Mouse (Mus musculus) skeletal muscle tissue, adult 2 months (tissue): ENCODE data around the gene Tex261.
A peak's percentile ranks its signal among the peaks of the same experiment; 100 is the strongest.
"Not testable (repeated sequence)": the region's sequence is repeated elsewhere in the genome, so short reads cannot be mapped to it uniquely, and the experiment has no call there.

ENCODE experiments used
- DNase-seq: peaks from one replicate; pipeline ENCODE4 v3.0.0-alpha.2; 2012; ENCODE audit warnings: low read depth, low spot score

Tex261 gene

DNA sequence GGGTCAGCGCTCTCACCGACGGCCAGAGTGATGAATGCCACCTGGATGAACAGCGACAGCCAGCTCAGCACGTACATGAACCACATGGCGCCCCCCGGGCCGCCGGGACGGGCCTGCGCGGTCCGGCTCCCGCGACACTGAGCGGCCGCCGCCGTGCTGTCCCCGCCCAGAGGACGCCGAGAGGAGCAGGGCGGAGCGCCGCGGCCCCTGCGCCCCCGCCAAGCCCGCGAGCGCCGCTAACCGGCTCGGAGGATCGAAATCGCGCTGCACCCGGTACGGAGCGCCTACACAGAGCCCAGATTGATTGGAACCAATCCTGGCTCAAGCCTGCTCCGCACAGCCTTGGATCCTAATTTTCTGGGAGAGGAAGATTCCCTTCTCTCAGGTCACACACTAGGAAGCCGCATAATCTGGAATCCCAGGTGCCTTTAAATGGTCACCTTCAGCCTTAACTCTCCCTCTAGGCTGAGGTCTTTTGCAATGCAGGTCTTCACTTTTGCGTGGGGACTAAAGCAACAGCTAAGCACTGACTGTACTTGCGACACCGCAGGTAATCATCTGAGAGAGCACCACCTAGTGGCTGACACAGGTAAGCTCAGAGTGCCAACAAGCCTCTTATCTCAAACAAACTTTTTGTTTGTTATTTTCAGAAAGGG lies at the start of gene Tex261:
Tex261 (minus strand) TSS at position 176 of the 656 bp plus-strand sequence.
- DNase-seq, result peak; percentile 78

DNA sequence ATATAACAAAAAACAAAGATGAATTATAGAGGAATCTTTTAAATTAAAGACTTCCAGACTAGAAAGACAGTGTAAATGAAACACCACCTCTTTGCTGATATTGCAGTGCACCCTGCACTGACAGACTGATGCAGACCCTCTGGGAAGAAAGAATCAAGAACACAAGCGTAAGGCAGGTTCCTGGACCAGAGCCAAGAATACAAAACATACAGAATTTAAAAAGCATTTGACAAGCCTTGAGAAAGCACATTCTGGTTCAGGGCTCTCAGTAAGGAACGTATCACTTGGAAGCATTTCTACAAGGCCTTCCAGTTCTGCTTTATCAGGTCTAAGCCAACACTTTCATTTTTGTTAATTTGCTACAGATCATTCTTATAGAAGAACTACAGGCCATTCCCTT lies 46.2 kb upstream of the Tex261 start:
- no peak for DNase-seq

DNA sequence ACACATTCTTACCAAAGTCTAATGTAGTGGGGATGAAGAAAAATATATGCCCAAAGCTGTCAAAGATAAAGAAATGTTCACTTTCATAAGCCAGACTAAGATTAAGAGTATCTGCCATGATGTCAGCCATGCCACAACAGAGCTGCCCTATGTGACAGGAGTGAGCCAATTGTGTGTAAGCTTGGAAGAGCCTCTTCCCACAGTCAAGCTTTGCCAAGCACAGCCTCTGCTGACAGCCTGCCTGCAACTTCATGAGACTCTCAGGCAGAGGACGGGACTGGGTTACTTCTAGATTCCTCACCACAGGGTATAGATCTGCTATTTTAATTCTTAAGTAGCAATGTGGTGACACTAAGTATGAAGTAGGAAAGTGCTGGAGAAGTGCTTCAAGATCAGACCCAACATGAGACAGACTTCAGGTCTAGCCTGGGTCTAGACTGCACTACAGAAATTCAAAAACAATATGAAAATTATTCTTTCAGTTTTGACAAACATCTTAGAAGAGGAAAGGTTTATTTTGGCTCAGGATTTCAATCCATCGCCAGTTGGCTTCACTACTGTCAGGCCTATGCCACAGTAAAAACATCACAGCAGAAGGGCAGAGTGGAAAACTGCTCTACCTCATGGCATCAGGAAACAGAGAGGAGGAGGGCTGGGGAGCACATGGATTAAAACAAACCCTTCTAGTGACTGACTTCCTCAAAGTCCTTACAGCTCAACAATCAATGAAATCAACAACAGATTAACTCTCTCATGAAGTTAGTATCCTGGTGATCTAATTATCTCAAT lies 45.3 kb upstream of the Tex261 start:
- no peak for DNase-seq

DNA sequence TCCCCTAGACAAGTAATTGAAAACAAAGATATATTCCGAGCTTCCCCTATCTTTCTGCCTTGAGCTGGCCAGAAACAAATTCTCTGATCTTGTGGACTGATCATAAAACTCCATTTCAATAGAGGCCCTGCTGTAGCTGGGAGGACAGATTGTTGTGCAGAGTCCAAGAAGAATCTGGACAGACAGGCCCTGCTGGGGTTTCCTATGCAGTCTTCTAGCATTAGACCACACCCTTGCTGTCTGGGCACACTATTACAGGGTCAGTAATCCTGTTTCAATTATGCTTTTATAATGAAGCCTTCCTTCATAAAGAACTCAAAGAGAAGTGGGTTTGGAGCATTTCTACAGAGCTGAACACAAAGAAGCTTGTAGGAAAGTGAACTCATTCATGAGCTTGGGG lies 43.4 kb upstream of the Tex261 start:
- DNase-seq, result no peak

DNA sequence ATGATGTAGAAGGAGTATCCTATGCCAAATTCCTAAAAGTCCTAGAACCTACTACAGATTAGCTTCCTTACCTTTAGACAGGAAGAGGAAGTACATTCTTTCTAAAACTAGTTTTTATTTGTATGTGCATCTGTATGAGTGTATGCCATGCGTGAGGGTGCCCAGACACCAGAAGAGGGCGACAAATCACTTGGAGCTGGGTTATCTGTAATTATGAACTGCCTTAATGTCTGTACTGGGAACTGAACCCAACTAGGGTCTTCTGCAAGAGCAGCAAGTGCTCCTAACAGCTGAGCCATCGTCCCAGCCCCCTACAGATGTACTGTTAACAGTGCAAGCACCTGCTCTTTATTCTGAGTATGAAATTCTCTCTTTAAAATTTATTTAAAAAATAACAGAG lies 40.2 kb upstream of the Tex261 start:
- DNase-seq, result no peak

DNA sequence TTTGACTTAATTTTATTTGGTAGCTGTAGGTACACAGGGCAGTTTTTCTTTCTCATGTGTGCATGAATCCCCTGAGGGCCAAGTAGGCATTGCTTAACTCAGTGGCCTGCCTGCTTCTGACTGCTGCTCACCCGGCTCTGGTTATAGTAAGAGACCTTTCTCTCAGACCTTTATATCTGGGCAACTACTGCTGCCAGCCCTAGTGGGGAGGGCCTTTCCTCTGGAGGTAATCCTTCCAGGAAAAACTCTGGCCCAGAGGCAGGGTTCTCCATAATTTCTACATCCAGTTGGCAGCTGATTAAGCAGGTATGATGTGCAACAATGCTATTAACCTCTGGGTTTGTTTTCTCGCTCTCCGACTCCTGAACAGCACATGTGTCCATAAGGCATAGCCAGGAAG lies 27.2 kb upstream of the Tex261 start:
- no peak for DNase-seq

DNA sequence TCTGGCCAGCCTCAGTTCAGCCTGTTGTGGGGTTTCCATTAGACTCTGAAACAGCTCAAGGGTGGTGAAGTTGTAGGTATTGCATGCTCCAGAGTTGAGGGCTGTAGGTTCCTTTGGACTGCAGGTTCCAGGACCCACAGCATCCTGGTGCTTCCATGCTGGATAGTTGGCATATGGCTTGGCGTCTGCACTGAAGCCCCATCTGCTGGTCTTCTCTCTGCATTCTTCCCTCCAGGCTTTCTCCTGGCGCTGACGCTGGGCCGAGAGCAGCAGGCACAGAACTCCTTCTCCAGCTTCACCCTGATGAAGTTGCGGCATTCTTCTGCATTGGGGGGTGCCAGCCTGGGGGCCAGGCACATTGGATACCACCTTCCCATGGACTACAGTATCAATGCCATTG lies 26.4 kb upstream of the Tex261 start:
- DNase-seq, result no peak

DNA sequence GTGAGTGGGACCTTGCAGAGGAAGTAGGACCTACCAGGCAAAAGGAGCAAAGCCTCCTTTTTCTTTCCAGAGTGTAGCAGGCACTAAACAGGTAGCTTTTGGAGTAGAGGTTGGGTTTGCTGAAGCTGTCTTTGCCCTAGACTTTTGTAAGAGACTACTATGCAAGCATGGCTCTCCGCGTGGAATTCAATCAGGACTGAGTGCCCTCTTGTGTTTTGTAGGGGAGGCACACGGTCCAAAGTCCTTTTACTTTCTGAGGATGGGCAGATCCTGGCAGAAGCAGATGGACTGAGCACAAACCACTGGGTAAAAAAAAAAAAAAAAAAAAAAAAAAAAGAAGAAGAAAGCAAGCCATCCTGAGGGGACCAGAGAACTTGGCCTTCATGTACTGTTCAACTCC lies 21.1 kb upstream of the Tex261 start:
- DNase-seq, result no peak

DNA sequence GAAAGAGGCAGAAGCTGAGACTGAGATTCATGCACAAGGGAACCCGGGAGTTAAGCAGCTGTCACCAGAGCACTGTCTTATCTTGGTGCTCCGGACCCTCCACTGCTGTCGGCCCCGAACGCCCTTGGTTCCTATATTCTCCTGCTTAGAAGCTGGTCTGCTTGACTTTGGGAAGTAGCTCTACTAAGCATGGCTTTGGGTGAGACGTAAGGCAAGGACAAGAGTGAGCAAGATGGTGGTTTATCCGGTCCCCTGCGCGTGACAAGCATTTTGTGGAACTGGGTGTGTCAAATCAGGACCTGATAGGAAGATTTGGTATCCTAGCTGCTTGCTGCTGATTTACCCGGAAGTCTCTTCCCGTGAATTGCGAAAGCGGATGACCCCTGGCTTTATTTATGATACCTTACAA lies 19.9 kb upstream of the Tex261 start:
- DNase-seq, result peak; percentile 30

DNA sequence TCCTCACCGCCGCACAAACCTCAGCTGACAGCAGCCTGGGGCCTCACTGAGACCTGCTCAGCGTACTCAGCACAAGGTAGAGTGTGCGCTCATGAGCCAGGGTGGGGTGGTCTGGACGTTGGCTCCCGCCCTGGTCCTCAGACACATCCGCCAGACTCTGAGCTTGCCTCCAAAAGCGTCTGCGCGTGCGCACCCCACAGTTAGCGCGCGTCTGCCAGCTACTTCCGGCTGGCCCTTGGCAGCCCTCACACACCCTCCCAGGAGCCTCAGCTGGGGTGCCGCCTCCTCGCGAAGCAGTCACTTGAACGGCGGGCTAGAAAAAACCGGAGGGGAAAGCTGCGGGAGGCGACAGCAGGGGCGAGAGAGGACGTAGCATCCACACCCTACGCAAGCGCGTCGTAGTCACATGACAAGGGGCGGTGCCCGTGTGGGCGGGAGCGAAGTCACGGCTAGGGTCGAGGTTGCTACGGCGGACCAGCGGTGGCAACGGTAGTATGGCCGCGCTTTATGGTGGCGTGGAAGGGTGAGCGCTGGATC lies 19.2 kb upstream of the Tex261 start, which contains the start of gene Nagk:
Nagk (plus strand) TSS at position 223 of the 537 bp plus-strand sequence.
- DNase-seq, result peak; percentile 93

DNA sequence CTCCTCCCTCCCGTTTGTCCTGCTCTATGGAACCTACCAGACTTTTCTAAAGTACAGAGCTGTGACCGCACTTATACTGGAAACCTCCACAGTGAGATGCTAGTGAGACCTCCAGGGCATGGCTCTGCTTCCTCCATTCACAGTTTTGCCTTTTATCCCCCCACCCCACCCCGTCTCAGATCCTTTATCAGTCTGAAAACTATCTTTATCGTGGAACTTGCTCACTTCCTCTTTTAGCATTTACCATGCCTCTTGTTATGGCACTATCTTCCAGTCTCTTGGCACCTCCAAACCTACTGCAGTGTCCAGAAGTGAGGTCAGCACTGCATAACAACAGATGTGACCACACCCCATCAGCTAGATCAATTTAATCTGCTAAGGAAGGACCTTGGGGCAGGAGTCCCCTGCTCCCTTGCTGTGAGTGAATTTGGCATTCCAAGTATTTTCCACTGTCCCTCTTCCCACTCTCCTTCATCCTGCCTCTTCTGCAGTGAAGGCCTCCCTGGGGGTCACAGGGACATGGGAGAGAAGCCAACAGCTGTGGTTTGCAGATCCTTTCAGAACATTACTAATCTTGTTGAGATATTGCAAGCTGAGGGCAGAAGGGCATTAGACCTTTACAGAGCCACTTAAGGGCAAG lies 15.8 kb upstream of the Tex261 start:
- peak; percentile 35 for DNase-seq

DNA sequence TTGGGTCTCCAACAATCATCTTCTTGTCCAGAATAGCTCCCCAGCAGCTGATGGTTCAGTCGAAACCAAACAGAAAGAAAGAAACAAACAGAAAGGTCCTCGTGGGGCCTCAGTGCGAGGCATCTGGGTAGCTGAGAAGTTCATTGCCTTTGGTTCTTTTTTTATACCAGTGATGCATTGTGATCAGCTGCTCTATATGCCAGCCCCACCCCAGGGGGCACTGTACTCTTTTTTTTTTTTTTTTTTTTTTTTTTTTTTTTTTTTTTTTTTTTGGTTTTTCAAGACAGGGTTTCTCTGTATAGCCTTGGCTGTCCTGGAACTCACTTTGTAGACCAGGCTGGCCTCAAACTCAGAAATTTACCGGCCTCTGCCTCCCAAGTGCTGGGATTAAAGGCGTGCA lies 14.9 kb upstream of the Tex261 start:
- DNase-seq, result not testable (repeated sequence)

DNA sequence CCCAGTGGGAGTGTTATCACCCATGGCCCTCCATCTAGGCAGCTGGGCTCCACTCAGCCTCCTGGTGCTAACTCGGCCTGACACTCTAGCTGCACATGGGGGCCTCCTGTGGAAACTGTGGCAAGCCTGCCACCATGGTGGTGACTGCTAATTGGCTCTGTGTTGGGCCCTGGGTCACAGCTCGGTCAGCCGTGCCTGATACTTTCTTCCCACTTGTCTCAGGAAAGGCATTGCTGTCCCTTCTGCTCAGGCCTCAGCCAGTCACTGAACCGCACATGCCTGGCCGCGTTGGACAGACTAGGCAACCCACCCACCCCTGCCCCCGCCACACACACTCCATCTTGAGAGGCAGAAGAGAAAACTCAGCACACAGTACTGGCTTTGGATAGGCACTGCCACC lies 12.9 kb upstream of the Tex261 start:
- DNase-seq, result no peak

DNA sequence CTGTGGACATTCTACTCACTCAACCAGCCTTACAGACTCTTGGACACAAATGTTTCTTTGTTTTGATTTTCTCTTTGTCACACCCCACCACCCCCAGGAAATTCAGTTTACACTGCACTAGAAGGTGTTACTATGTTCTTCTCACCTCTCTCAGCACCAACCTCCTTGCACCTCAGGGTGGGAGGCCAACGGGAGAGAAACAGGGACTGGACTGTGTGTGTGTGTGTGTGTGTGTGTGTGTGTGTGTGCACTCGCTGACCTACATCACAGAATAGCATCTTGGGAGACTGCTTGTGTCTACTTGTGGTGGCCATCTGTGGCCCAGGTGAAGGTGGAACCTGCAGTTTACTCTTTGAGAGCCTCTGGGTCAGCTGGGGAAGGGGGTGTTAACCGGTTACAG lies 10.8 kb upstream of the Tex261 start:
- DNase-seq, result no peak

DNA sequence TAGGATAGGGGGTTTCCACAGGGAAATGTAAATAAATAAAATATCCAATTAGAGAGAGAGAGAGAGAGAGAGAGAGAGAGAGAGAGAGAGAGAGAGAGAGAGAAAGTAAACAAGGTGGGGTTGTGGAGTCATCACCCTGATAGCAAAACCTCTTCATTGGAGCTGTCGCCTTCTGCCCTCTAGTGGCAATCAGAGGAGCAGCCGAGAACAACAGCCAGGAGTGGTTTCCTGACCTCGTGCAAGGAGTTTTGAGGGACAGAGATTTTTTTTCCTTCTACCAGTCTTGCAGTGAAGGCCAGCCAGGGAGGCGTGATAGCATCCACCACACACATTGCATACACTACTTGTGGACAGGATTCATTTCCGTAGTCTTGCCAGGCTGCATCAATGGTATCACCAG lies 3.4 kb upstream of the Tex261 start:
- DNase-seq, result peak; percentile 27

DNA sequence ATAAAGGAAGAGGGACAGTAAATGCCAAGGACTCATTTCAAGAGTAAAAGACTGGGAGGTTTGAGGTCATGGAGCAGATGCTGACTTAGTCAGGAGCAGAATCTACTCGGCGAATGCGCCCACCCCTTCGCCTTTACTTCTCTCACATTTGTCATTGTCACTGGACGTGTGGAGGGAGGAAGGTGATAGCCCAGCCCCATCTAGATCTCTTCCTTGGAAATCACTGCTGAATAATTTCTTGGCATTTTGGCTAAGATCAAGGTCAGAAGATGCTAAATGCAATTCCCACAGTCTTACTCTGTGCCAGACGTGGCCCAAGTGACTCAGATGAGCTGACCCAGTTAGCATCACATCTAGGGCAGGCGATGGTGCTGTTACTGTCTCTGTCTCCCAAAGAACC lies 2.7 kb upstream of the Tex261 start:
- DNase-seq, result no peak

DNA sequence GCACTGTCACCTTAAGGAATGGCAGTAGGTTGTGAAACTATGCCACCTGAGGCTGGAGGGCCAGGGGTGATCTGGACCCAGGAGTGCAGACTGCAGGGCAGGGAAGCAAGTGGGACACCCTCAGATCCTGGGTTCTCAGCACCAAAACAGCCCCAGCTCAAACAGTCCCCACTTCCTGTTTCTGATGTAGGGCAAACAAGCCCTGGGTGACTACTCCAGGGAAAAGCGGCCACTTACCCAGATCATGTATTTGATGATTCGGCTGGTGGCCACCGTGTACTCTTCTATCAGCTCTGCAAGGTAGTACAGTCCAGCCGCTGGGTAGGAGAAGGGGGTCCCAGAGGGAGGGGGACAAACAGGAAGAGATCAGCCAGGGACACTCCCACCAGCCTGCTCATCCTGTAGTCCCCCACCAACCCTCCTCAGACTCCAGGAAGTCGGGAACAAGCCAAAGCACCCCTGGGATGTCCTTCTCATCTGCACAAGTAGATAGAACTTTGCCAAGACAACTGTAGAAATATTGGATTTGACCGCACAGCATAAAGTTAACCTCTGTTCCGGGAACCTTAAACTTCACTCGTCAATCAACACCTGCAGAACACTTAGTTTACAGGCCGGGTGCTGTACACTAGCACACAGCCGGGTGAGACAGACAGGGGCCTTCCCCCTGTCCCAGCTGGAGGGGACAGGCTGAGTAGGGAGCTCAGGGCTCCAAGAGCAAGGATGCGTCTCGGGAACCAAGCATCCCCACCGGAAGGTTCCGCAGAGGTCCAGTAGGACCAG lies 641 bp downstream of the Tex261 start:
- DNase-seq, result no peak

DNA sequence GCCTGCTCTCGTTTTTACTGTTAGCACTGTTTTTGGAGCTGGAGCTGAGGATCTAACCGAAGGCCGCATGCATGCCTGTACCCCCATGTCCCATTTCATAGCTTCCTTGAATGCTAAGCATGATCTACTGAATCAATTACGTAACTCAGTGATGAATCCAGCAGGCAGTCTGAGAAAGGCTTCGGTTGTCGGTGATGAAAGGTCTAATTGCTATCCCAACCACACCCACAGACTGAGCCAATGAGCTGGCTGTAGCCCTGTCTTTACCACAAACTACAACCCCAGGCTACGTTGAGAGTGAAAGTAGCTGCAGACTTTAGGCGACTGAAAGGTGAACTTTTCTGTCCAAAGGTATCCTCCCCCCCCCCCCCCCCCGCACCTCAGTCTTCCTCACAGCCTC lies 1.5 kb downstream of the Tex261 start:
- no peak for DNase-seq

DNA sequence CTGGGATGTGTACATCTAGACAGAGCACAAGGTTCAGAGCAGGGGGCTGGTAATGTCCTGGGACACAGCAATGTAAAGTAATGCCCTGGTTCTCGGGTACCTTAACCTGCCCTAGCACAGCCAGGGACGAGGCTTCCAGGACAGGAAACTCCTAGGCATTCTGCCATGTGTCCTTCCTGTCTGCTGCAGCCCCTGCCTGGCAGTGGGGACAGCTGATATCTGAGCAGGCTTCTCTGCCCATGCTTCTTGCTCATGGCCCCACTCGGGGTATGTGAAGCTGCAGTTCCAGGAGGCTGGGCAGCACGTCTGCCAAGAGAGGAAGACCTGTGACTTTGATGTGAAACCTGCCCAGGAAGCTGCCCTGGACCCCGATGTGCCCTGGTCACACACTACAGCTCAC lies 7.1 kb downstream of the Tex261 start:
- DNase-seq, result peak; percentile 18

DNA sequence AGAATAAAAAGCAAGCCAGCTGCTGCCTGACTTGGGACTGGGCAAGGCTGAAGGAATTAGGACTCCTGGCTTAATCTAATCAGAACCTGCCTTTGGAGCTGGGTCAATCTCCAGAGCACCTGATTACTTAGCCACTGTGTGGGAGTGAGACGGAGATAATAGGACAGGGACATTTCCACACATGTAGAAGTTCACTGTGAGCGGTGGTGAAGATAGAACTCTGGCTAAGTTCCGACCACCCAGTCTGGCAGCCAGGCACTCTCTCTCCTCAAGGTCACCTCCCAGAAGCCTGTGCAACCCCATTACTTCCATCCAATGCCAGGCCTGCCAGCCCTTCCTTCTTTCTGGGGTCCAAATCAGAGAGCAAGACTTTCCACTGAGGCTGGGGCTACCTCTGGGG lies 8.6 kb downstream of the Tex261 start:
- DNase-seq, result no peak

DNA sequence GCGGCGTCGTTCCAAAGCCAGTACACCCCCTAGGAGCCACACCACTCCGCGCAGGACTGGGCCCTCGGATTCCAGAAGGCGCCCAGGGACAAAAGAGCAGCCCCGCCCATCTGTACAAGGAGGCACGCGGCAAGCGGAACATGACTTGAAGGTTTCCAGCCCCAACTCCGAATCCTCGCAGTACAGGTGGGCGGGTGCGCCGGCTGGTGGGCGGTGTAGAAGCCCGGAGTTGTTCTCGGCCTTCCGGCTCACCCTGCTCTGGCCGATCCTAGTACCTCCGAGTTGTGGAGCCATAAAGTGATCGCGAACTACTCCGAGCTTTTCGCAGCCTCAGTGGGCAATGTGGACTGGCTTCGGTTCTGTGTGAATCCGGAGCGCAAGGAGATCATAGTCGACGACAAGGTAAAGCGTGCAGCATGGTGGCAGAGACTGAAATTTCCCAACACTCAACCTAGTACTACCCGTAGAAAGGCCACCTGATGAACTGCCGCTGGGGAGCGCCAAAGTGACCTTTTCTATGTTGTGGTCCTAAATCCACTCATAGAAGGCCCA lies 12.7 kb downstream of the Tex261 start:
- DNase-seq, result no peak
